Mouse (Mus musculus): ENCODE results near the gene Ubald2. TPM values are rescaled to one million over a fixed set of nuclear protein-coding genes. Genes with fewer than 3 reads are reported as not detected.
"Not testable (repeated sequence)": the region's sequence is repeated elsewhere in the genome, so short reads cannot be mapped to it uniquely, and the experiment has no call there.

Gene Ubald2
- total RNA-seq, 2 experiments from 2014 or later: 62.1 to 63.9 TPM

DNA sequence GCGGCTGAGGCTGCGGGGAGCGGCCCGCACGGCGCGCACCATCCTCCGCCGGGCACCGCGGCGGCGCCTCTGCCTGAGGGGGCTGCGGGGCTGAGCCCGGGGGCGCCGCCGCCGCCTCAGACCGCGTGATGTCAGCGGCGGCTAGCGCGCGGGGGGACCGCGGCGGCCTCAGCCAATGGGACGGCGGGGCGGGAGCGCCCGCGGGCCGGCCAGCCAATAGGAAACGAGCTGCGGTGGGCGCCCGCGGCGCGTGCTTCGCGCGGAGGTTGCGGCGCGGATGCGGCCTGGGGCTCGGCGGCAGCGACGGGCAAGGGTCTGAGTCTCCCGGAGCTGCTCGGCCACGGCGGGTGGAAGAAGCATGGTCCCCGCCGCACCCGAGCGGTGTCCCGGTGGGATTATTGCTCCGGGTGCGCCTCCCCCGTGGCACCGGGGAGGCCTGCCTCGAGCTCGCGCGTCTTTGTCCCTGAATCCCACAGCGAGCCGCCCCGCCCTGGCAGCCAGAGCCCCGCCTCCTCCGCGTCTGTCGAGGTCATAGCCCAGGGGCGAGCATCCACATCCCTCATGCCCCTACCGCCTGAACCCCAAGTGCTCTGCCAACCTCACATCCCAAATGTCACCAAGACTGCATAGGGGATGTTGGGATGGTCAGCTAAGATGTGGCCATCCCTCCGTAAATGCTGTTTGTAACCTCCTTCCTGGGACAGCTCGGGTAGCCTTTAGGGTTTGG lies 20.8 kb upstream of the Ubald2 start, which contains the start of gene Rnf157:
TSS of gene Rnf157 (minus strand) at position 129 of the 727 bp plus-strand sequence.
- peak; percentile 45 to 46 for DNase-seq (ENCODE audit: low spot score in 2 of 2)

DNA sequence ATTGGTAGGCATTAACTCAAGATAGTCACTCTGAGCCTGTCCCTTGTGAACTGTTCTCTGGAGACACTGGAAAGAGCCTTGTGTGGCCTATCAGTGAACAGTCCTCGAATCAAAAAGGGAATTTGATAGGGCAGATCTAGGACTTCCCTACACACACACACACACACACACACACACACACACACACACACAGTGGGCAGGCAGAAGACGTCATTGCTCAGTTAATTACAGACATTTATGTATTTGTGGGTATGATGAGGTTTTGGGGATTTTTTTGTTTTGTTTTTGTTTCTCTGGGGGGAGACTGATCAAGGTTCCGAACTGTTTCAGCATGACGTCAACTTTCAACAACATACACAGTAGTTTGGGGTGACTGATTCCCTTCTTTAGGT lies 20.3 kb upstream of the Ubald2 start:
- no peak for DNase-seq (ENCODE audit: low spot score in 2 of 2)

DNA sequence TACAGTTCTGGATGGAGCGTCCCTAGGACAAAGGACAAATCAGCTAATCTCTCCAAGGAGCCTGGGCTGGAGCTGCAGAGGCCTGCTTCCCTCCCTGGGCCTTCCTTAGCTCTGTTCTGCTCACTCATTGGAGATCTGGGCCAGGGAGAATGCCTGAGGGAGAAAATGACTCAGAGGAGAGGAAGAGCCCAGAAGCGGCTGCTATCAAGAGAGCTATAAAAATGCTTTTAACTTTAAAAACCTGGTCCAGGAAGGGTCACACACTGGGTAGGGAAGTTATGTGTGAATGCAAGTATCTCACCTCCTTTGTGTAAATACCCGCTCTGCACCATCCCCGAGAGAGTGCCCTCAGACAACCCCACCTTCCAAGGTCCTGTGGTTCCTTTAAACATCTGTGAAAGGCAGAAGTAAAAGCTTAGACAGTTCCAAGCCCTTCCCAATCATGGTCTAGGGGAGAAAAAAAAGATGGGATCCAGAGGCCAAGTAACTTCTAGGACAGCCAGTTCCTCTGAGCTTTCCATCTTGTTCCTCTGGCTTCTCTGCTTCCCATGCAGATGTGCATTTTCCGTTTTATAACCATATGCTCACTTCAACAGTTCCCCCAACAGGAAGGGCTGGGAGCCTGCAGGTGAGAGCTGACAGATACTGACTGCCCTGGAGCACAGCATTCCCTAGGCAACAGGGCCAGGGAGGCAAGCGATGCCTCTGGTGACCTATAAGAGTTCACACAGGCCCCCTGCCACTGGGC lies 17.5 kb upstream of the Ubald2 start:
- no peak for DNase-seq (ENCODE audit: low spot score in 2 of 2)

DNA sequence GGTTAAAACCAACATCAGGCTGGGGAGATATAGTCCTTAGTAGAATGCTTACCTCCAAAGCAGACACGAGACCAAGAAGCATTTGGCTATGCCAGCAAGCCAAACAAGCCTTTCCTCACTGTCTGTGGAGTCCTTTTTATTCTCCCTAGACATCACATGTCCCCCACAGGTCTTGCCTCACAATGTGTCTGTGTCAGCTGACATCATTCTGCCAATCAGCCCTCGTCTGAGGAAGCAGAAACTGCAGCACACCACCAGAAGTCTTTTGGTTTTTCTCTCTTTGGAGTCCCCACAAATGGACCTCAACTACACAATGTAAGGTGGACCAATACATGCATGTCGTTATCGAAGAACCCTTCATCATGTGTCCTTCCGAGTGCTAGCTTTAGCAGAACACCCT lies 16.8 kb upstream of the Ubald2 start:
- no peak for DNase-seq (ENCODE audit: low spot score in 2 of 2)

DNA sequence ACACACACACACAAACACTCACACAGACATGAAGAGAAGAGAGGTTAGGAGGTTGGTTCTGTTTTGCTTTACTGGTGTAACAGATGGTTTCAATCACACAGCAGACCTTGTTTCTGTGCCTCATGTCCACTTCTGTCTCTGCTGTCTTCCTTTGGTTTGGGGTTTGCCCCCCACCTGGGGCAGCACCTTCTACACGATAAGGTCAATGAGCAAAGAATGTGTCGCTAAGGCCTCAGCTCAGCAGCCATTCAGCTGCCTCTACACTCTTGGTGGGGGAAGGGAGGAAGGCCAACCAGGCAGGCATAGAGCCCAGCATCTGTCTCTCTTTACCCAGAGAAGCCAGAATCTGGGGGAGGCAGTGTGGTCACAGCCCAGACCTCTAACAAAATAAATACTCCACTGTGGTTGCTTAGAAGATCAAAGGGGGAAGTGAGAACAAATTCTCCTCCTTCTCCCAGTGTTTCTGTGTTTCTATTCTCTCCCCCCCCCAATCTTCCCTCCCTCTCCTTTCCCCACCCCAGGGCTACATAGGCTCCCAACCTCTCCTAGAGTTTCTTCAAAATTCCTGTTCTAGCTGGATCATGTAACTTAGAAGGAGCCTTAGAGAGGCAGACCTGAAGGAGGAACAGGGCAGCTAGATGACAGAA lies 15.6 kb upstream of the Ubald2 start:
- no peak for DNase-seq (ENCODE audit: low spot score in 2 of 2)

DNA sequence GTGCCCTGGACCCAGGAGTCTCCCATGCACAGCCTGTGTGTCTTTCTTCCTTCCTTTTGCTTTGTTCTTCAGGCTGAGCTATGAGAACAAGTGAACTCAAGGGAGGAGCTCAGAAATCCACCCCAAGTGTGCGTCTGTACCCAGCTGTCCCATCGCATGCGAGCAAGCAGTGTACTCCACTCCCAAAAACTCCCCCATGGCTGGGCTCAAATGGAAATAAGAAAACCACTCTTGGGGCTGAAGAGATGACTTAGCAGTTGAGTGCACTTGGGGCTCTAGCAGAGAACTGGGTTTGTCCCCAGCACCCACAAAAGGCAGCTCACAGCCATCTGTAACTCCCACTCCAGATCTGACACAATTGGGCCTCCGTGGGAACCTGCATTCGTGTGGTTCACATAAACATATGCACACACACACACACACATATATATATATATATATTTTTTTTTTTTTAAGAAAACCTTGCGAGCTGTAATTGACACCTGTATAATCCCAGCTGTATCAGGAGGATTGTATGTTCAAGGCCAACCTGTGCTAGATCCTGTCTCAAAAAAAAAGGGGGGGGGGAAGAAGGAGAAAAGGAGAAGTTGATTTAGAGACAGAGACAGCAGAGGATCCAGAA lies 14.9 kb upstream of the Ubald2 start:
- no peak for DNase-seq (ENCODE audit: low spot score in 2 of 2)

DNA sequence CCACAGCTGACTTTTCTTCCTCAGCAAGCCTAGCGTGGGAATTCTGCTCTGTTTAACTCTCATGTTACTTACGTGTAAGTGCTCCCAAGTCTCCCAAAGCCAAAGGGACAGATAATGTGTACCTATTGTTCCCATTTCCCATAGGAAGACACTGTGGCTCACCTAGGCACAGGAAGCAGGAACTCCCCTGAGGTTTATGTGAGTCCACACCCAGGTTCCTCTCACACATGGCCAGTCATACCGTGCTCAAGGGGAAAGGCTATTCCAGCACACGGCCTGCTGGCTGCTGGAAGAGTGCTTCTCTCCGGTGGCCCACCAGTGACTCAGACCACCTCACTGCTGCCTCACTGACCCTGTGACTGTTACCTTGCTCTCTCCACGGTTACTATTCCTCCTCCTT lies 12.8 kb upstream of the Ubald2 start:
- DNase-seq (ENCODE audit: low spot score in 2 of 2): no peak

DNA sequence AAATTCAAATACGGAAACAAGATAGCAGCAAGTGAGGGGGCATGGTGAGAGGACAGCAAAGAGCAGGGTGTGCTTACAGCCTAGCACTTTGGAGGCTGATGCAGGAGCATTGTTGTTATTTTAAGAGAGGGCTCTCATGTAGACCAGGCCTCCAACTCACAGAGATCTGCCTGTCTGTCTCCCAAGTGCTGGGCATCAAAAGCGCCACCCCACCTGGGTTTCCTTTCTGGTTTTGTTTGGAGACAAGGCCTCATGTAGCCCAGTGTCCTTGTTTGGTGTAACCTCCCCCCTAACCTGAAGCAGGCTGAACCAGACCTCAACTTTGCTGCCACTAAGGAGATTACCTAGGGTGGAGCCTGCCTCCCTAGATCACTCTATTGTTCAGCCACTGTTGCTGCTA lies 11.3 kb upstream of the Ubald2 start:
- no peak for DNase-seq (ENCODE audit: low spot score in 2 of 2)

DNA sequence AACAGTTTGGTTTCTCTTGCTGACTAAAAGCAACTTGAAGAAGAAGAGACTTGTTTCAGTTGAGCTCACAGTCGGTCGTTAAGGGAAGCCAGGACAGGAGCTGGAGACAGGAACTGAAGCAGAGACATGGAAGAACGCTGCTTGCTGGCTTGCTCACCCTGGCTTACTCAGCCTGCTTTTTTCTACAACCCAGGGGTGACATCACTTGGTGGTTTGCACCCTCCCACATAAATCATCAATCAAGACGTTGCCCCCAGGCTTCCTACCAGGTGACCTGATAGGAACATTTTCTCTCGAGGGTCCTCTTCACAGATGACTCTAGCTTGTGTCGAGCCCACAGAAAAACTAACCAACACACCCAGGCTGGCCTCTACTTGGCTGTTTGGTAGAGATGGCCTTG lies 10.7 kb upstream of the Ubald2 start:
- no peak for DNase-seq (ENCODE audit: low spot score in 2 of 2)

DNA sequence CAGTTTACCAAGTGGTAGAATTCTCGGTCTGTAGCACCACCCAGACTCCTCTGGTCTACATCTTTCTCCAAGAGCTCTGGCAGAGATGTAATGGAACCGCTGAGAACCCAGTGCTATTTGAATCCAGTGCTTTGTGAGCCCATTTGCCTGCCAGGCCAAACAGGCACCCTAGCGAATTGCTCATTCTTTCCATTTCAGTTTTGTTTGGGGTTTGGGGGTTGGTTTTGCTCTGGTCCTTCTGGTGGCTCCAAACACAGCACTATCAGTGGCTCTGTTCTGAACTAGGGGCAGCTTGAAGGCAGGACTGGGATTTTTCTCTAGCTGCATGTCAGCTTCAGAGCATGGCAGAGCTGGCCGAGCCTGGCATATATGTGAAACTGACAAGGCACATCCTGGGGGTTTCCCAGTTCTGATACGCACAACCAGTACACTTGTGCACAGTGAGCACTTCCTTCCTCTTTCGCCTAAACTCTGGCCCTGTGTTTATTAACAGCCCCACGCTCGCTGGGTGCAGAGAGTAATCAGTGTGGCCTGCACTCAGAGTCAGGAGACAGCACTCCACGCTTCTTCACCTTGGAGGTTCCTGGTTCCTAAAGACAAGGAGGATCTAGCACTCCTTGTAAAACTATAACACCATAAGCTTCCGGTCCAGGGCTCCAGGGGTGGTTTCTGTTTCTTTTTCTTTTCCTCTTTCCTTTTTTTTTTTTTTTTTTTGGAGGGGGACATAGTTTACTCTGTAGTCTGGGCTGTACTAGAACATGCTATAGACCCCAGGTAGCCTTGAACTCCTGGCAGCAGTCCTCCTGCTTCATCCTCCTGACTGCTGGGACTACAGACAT lies 9.9 kb upstream of the Ubald2 start:
- DNase-seq (ENCODE audit: low spot score in 2 of 2): no peak

DNA sequence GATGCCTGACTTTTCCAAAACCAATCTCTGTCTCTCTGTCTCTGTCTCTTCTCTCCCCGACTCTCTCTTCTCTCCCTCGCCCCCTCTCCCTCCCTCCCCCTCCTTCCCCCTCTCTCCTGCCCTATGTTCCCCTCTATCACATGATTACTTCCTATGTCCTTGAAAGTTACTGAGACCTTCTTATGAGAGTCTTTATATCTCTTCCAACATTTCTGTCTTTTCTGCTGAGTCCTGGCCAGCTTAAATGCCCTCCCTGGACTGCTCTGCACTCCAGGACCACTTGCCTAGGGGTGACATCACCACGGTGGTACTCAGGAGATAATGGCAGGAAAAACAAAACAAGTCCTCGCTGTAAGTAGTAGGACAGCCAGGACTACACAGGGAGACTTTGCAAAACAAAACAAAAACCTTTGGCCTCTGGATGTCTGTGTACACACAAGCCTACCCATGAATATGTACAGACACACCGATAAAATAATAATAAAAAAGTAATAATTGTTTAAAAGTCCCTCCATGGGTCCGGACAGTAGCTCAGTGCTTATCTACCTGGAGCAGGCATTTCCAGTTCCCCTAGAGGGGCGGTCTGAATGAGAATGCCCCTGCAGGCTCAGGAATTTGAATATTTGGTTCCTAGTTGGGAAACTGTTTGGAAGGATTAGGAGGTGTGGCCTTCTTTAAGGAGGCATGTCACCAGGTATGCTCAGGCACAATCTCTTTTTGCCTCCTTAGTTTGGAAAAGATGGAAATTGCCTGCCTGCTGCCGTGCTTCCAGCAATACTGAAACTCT lies 9.1 kb upstream of the Ubald2 start:
- DNase-seq (ENCODE audit: low spot score in 2 of 2): no peak

DNA sequence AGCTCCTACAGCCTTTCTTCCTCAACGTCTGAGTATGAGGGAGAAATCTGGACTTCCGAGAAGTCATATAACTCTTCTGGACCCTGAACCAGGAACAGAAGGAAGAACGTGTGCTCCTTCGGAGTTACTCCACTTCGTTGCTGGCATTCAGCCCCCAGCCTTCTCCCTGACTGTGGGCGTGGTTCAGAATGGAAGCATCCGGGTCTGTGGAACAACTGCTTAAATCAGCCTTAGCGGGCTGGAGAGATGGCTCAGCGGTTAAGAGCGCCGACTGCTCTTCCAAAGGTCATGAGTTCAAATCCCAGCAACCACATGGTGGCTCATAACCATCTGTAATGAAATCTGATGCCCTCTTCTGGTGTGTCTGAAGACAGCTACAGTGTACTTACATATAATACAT lies 7.6 kb upstream of the Ubald2 start:
- not testable (repeated sequence) for DNase-seq (ENCODE audit: low spot score in 2 of 2)

DNA sequence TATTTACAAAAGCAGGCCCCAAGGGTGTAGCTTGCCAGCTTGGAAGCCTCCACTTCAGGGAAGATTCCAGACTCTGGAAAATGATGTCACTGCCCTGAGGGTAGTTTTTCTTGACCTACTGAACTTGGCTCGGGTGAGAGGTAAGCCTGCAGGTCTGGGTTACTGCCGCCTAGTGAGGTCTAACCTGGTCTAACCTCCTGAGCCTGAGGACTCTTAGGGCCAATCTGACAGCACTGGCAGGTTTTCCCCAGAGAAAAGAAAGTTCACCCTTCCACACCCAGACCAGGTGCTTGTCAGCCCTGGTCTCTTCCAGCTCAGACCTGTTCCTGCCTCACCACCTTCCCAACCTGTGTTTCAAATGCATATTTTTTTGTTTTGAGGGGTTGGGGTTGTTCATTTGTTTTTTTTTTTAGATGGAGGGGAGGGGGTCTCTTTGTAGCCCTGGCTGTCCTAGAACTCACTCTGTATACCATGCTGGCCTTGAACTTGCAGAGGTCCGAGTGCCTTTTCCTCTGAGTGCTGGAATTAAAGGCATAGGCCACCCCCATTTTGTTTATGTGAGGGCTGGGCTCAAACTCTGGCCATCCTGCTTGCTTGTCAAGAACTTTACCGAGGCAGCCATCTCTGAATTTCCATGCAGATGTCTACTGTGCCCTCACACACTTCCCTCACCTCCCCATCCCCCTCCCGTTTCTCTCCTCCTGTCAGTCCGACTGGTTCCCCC lies 6.9 kb upstream of the Ubald2 start:
- DNase-seq (ENCODE audit: low spot score in 2 of 2): no peak

DNA sequence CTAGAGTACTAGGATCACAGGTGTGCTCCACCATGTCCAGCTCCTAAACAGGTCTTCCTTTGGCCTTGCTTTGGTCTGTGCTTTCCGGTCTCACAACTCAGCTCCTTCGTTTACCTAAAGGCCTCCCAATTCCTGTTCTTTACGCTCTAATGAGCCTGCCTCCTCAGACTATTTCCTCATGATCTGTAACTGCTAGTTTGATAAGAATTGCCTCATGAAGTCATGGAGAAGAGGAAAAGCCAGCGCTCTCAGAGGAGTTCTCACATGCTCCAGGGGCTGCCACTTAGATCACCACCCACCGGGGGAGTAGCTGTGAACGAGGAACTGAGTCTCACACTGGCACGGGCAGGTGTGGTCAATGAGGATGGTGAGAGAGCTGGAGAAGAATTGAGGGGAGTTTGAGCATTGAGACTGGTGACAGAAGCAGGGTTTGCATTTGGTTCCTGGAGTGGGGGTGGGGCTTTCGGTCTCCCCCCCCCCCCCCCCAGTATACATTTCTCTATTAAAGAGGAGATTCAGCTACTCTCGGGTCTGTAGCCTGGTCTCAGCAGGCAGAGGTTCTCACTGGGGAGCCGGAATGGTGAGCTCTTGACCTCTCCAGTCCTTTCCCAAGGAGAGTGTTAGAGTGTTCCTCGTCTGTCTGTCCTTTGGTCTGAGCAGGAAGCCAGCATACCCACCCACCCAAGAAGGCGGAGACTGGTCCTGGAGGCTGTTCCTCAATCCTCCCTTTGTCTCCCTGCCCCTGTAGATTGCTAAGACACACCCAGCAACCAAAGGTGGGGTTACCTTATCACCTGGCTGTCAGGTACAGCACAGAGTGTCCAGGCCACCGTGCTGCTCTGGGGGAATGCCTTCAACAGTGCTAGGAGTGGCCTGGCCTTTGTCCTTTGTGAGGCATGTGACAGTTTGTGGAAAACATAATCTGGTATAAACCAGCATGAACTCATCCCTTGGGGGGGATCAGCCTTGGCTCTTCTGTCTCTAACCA lies 4.7 kb upstream of the Ubald2 start:
- DNase-seq (ENCODE audit: low spot score in 2 of 2): no peak

DNA sequence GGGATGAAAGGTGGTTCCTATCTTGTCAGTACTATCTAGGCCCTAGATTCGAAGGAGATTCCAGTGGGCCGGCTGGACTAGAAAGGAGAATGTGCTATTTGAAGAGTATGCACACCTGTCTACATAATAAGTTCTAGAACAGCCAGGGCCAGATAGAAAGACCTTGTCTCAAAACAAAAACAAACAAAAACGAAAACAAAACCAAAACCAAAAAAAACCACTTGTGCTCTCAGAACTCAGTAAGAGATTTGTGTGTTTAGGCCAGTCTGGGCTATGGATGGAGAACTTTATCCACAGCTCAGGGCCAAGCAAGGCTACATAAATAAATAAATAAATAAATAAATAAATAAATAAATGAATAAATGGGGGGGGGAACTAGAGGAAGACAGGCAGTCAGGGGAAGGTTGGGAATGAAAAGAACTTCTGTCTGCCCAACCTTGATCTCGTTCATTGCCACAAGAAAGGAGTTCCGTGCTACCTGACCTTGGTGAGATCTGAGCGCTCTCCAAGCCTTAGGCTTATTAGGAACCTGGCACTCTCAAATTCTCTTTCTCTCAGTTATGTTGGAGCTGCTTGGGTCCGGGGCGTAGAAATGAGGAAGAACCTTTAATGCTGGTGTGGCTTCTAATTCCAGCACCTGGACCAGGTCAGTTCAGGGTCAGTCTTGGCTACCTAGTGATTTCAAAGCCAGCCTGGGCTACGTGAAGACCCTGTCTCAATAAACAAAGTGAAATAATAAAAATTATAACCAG lies 3.9 kb upstream of the Ubald2 start:
- DNase-seq (ENCODE audit: low spot score in 2 of 2): no peak

DNA sequence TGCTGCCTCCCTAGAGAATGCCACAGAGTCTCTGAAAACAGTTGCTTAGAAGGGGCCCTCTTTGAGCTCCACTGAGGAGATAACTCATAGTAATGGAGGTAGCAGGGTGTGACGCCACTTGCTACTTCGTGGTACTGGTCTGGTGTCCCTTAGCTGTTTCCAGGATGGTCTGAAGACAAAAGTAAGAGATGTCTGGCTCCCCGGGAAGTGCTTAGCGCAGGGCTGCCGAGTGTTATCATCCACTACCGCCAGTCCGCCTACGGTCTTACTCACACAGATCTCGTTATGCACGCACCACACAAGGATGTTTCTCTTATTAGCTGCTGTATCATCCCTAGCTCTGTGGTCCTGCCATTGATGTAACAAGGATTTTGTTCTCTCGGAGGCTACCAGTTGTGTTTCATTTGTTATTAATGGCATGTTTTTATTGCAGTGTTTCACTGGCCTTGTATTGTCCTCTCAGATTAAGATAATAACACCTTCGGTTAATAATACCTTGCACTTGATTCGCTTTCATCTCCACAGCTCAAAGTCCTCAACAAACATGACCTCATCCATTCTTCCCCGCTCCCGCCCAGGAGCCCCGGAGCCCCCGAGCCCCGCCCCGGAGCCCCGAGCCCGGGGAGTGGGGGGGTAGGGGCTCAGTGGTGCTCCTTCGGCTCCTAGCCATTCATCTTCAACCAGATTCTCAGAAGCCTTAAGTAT lies 3.0 kb upstream of the Ubald2 start:
- no peak for DNase-seq (ENCODE audit: low spot score in 2 of 2)
